Mouse (Mus musculus): ENCODE measurements around the gene Hmga1b. TPM values are rescaled to one million over a fixed set of nuclear protein-coding genes. Genes with fewer than 3 reads are reported as not detected.
A peak's percentile ranks its signal among the peaks of the same experiment; 100 is the strongest.

Hmga1b gene
- polyA plus RNA-seq, 1 experiment from 2014 or later: 1.5 TPM

DNA sequence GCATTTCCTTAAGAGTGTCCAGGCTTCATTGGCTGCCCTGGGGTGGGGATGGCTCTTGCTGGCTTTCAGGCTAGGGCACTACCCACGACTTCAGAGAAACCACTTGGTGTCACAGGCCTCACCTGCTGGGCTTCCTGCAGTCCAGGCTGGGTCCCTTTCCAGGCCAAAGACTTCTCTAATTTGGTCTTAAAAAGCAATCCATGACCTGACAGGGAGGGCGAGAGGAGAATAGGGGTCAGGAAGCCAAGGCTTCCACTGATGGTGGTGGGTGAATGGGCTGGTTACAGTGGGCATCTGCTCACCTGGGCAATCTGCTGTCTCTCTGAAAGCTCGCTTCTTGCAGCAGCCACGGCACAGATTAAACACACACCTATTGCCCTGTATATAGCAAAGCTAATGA is 26.8 kb downstream of the Hmga1b start:
- WGBS (ENCODE audit: insufficient replicate concordance): 72% methylated on average over 4 of the region's 4 CpGs

DNA sequence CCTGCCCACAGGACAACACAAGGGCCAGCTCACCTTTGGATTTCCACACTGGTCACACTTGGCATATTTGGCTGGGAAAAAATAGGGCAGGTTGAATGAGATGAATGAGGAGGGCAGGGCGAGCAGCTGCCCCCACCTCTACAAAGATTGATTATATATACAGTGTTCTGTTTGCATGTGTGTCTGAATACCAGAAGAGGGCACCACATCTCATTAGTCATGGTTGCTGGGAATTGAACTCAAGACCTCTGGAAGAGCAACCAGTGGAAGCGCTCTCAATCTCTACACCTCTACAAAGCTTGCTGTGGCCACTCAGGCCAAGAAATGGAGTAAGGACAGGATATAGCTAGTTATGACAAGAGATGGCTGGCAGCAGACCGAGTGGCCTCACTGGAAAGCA is 27.2 kb downstream of the Hmga1b start:
- Histone ChIP-seq H3K4me2 (ENCODE audit: low read depth, low read length) (no peak overlapping the region), H3K27ac (ENCODE audit: low read length) (no peak overlapping the region), H3K36me3 (ENCODE audit: control insufficient read depth, insufficient read depth) (peaks cover 48% of the 10 kb centered on the region), H3K9me3 (replicated peaks; ENCODE audit: control insufficient read depth, low read length) (no peaks in the 10 kb centered on the region), H3K4me3 (ENCODE audit: low read depth, low read length) (no peak overlapping the region), H3K9ac (ENCODE audit: low read depth, low read length) (no peak overlapping the region), H3K27me3 (ENCODE audit: control insufficient read depth, insufficient read depth, low read depth, low read length) (no peaks in the 10 kb centered on the region), H3K4me1 (ENCODE audit: control insufficient read depth, low read depth, low read length) (peaks cover 11% of the 10 kb centered on the region)
- 74% methylated on average over 3 of the region's 3 CpGs for WGBS (ENCODE audit: insufficient replicate concordance)
- no peak for ATAC-seq (ENCODE audit: low read depth)

More for the DNA sequence above, 26.8 kb downstream of the Hmga1b start:
- Histone ChIP-seq H3K9me3 (replicated peaks; ENCODE audit: control insufficient read depth, low read length) (no peaks in the 10 kb centered on the region), H3K9ac (ENCODE audit: low read depth, low read length) (no peak overlapping the region), H3K27me3 (ENCODE audit: control insufficient read depth, insufficient read depth, low read depth, low read length) (no peaks in the 10 kb centered on the region), H3K4me3 (ENCODE audit: low read depth, low read length) (no peak overlapping the region), H3K36me3 (ENCODE audit: control insufficient read depth, insufficient read depth) (peaks cover 48% of the 10 kb centered on the region), H3K4me1 (ENCODE audit: control insufficient read depth, low read depth, low read length) (peaks cover 11% of the 10 kb centered on the region), H3K4me2 (ENCODE audit: low read depth, low read length) (no peak overlapping the region), H3K27ac (ENCODE audit: low read length) (no peak overlapping the region)
- no peak for ATAC-seq (ENCODE audit: low read depth)

DNA sequence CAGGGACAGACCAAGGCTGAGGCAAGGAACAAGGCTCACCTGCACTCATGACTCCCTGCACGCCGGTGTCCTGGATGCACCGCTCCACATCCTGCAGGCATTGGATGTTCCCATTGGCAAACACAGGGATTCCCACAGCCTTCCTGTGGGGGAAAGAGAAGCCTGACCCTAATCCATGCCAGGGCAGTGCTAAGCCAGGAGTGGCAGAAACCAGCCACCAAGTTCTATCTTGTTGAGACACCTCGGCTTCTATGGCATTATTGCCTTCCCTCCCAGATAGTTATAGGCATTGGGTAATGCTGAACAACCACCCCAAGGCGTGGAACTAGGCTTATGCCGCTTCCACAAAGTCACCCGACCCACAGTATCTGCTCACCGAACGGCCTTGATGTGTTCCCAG is 30.1 kb downstream of the Hmga1b start:
- no peak overlapping the region for H3K4me3 ChIP-seq (ENCODE audit: low read depth, low read length)
- ATAC-seq (ENCODE audit: low read depth): no peak
- H3K9me3 ChIP-seq (replicated peaks; ENCODE audit: control insufficient read depth, low read length): no peaks in the 10 kb centered on the region
- H3K4me2 ChIP-seq (ENCODE audit: low read depth, low read length): no peak overlapping the region
- no peak overlapping the region for H3K27ac ChIP-seq (ENCODE audit: low read length)
- peaks cover 16% of the 10 kb centered on the region for H3K4me1 ChIP-seq (ENCODE audit: control insufficient read depth, low read depth, low read length)
- H3K27me3 ChIP-seq (ENCODE audit: control insufficient read depth, insufficient read depth, low read depth, low read length): no peaks in the 10 kb centered on the region
- WGBS (ENCODE audit: insufficient replicate concordance): 87% methylated on average over 9 of the region's 9 CpGs
- H3K36me3 ChIP-seq (ENCODE audit: control insufficient read depth, insufficient read depth): peaks cover 45% of the 10 kb centered on the region
- no peak overlapping the region for H3K9ac ChIP-seq (ENCODE audit: low read depth, low read length)

DNA sequence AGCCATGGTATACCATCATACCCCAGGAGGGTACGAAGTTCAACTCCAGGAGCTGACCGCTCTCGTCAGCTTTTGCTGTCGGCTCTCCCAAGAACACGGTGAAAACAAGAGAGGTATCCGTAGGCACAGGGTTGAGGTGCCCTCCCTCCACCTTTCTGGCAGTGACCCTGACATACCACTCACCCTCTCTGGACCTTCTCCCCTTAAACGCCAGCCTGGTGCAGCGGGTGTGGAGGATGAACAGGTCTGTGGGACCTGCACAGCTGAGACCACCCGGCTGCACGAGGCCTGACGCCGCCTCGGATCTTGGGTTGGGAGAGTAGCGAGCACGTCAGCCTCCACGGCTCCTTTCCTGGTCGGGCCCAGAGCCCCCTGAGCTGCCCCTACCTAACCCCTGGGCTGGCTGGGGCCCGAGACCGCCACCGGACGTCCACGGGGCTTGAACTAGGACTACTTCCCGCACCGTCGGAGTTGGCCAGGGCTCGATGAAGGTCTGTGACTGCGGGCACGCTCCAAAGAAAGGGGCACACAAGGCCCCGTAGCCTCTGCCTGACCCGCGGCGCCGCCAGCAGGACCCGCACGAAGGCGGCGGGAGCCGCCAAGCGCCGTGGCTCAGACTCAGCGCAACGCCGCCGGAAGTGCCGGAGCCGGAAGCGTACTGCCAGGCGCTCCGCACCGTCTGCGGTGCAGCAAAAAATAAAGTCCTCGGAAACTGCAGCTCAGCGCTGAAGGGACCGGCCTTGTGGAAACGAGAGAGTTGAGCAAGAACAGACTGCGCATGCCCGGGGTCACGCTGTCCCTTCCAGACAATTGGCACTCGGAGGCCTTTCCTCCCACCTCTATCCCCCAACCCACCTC is 33.4 kb downstream of the Hmga1b start, which contains the start of gene Dus1l:
Dus1l (minus strand) TSS at position 648 of the 858 bp plus-strand sequence.
- peak; percentile 93 for ATAC-seq (ENCODE audit: low read depth)
- H3K27me3 ChIP-seq (ENCODE audit: control insufficient read depth, insufficient read depth, low read depth, low read length): no peaks in the 10 kb centered on the region
- H3K9me3 ChIP-seq (replicated peaks; ENCODE audit: control insufficient read depth, low read length): no peaks in the 10 kb centered on the region
- H3K27ac ChIP-seq (ENCODE audit: low read length): peak within 1 kb of the TSS; percentile 14
- H3K4me1 ChIP-seq (ENCODE audit: control insufficient read depth, low read depth, low read length): peaks cover 19% of the 10 kb centered on the region
- WGBS (ENCODE audit: insufficient replicate concordance): under 1% methylated on average over 59 of the region's 59 CpGs
- H3K4me3 ChIP-seq (ENCODE audit: low read depth, low read length): peak within 1 kb of the TSS; percentile 84
- H3K36me3 ChIP-seq (ENCODE audit: control insufficient read depth, insufficient read depth): peaks cover 20% of the 10 kb centered on the region
- H3K4me2 ChIP-seq (ENCODE audit: low read depth, low read length): peak within 1 kb of the TSS; percentile 79
- peak within 1 kb of the TSS; percentile 81 for H3K9ac ChIP-seq (ENCODE audit: low read depth, low read length)

DNA sequence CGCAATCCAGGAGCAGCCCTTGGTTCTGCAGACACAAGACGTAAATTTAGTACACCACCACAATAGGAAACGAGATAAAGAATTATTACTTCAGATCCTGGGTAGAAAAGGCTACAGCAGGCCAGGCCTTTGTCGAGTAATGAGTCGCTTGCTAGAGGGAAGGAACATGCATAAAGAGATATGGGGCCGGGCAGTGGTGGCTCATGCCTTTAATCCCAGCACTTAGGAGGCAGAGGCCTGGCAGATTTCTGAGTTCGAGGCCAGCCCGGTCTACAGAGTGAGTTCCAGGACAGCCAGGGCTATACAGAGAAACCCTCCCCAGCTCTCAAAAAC is 34.0 kb downstream of the Hmga1b start:
- H3K27me3 ChIP-seq (ENCODE audit: control insufficient read depth, insufficient read depth, low read depth, low read length): no peaks in the 10 kb centered on the region
- peaks cover 16% of the 10 kb centered on the region for H3K36me3 ChIP-seq (ENCODE audit: control insufficient read depth, insufficient read depth)
- 24% methylated on average over 8 of the region's 8 CpGs for WGBS (ENCODE audit: insufficient replicate concordance)
- no peaks in the 10 kb centered on the region for H3K9me3 ChIP-seq (replicated peaks; ENCODE audit: control insufficient read depth, low read length)
- peak overlapping the region; percentile 14; the same call in 1 of the 2 replicates for H3K27ac ChIP-seq (ENCODE audit: low read length)
- H3K9ac ChIP-seq (ENCODE audit: low read depth, low read length): peak overlapping the region; percentile 81
- H3K4me3 ChIP-seq (ENCODE audit: low read depth, low read length): peak overlapping the region; percentile 84
- H3K4me2 ChIP-seq (ENCODE audit: low read depth, low read length): peak overlapping the region; percentile 79
- H3K4me1 ChIP-seq (ENCODE audit: control insufficient read depth, low read depth, low read length): peaks cover 19% of the 10 kb centered on the region
- ATAC-seq (ENCODE audit: low read depth): peak; percentile 7; the same call in 1 of the 2 replicates

DNA sequence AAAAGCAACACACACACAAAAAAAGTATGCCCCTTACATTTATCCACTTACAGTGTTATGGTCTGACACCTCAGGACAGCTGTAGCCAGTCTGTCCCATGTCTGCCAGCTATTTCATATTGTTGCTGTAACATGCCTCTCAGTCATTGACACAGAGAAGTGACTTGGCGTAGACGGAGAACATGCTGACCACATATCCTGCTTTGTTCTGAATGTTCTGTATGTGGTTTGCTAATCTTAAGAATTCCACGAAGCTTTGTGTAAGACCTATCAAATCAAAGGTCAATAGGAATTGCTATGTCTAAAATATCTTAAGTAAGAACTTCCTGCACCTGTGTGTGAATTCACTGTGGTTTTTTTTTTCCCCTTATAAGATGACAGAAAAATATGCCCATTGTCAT is 35.6 kb downstream of the Hmga1b start:
- 35% methylated on average over 3 of the region's 3 CpGs for WGBS (ENCODE audit: insufficient replicate concordance)
- Histone ChIP-seq H3K4me1 (ENCODE audit: control insufficient read depth, low read depth, low read length) (peaks cover 19% of the 10 kb centered on the region), H3K9me3 (replicated peaks; ENCODE audit: control insufficient read depth, low read length) (no peaks in the 10 kb centered on the region), H3K4me3 (ENCODE audit: low read depth, low read length) (no peak overlapping the region), H3K27me3 (ENCODE audit: control insufficient read depth, insufficient read depth, low read depth, low read length) (no peaks in the 10 kb centered on the region), H3K27ac (ENCODE audit: low read length) (no peak overlapping the region), H3K9ac (ENCODE audit: low read depth, low read length) (no peak overlapping the region), H3K36me3 (ENCODE audit: control insufficient read depth, insufficient read depth) (no peaks in the 10 kb centered on the region), H3K4me2 (ENCODE audit: low read depth, low read length) (no peak overlapping the region)
- ATAC-seq (ENCODE audit: low read depth): no peak

DNA sequence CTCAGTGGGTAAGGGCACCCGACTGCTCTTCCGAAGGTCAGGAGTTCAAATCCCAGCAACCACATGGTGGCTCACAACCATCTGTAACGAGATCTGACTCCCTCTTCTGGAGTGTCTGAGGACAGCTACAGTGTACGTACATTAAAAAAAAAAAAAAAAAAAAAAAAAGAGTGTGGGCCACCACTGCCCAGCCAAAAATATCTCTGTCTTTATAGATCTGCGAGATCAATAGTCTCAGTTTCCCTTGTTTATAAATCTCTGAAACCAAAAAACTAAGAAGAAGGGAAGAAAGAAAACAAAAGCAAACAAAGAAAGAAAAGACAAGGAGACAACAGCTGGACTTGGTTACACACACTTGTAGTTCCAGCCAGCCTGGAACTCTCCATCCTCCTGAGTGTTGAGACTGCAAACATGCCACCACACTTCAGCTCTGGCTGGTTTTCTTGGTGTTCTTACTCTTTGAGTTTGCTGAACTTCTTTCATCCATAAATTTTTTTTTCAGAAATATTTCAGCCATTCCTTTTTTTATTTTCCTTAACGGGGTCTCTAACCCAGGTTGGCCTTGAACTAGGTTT is 36.8 kb downstream of the Hmga1b start:
- H3K36me3 ChIP-seq (ENCODE audit: control insufficient read depth, insufficient read depth): no peaks in the 10 kb centered on the region
- 37% methylated on average over 6 of the region's 6 CpGs for WGBS (ENCODE audit: insufficient replicate concordance)
- no peak overlapping the region for H3K4me3 ChIP-seq (ENCODE audit: low read depth, low read length)
- H3K27ac ChIP-seq (ENCODE audit: low read length): no peak overlapping the region
- ATAC-seq (ENCODE audit: low read depth): no peak
- H3K9ac ChIP-seq (ENCODE audit: low read depth, low read length): no peak overlapping the region
- no peaks in the 10 kb centered on the region for H3K9me3 ChIP-seq (replicated peaks; ENCODE audit: control insufficient read depth, low read length)
- no peak overlapping the region for H3K4me2 ChIP-seq (ENCODE audit: low read depth, low read length)
- H3K4me1 ChIP-seq (ENCODE audit: control insufficient read depth, low read depth, low read length): peaks cover 19% of the 10 kb centered on the region
- no peaks in the 10 kb centered on the region for H3K27me3 ChIP-seq (ENCODE audit: control insufficient read depth, insufficient read depth, low read depth, low read length)

DNA sequence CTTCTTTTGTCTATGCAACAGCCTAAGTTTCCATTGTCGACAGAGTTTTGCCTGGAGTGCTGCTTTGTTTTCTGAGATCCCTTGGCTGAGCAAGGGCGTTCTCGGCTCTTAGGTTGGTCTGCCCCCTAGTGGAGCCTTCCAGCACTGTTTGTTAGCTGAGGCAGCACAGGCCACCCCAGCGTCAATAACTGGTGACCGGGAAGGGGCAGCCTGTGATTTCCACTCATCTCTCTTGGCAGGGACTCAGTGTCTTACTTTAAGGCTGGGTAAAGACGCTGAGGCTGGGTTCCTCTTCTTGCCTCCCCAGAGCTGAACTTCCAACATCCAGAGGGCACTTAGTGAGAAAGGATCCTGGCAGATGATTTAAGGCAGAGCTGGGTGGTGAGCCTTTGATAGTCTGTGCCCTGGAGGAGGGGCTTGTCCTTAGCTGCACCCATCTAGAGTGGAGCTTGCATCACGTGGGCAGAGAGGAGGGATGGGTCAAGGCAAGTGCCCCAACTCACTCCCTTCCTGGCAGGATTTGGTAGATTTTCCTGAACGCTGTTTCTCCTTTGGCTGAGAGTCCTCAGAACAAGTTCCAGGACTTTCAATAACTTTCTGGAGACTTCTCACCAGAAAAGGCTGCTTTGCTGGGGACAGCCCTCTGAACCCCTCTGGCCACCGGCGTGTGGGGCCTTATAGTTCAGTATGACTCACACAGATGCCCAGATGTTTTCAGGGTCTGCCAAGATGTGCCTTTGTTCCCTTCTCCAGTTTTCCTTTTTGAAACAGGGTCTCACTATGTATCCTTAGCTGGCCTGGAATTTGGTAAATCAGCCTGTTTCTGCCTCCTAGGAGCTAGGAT is 37.7 kb downstream of the Hmga1b start:
- WGBS (ENCODE audit: insufficient replicate concordance): 12% methylated on average over 10 of the region's 10 CpGs
- Histone ChIP-seq H3K27ac (ENCODE audit: low read length) (no peak overlapping the region), H3K4me2 (ENCODE audit: low read depth, low read length) (no peak overlapping the region), H3K4me1 (ENCODE audit: control insufficient read depth, low read depth, low read length) (peaks cover 13% of the 10 kb centered on the region), H3K4me3 (ENCODE audit: low read depth, low read length) (no peak overlapping the region), H3K27me3 (ENCODE audit: control insufficient read depth, insufficient read depth, low read depth, low read length) (no peaks in the 10 kb centered on the region), H3K9me3 (replicated peaks; ENCODE audit: control insufficient read depth, low read length) (no peaks in the 10 kb centered on the region), H3K36me3 (ENCODE audit: control insufficient read depth, insufficient read depth) (no peaks in the 10 kb centered on the region), H3K9ac (ENCODE audit: low read depth, low read length) (no peak overlapping the region)
- peak; percentile 39; the same call in 1 of the 2 replicates for ATAC-seq (ENCODE audit: low read depth)

Data from liver, embryonic 16.5 days (tissue).